Mouse (Mus musculus) CD4-positive, CD25-positive, alpha-beta regulatory T cell, adult 4 months (primary cell): ENCODE measurements around the gene Pramel1. TPM values are rescaled to one million over a fixed set of nuclear protein-coding genes. Genes with fewer than 3 reads are reported as not detected.

Source experiments
- polyA plus RNA-seq, 2 experiments: library from polyadenylated mRNA; unstranded; fragments of 100-300 nt; shearing (Covaris generic); gene quantifications; one replicate each; pipeline ENCODE4 v1.2.1; 2017

The Pramel1 gene
- polyA plus RNA-seq, 2 experiments from 2014 or later: not detected

Other genes with a start within 250 kb of the Pramel1 start
- 10 to 100 TPM; 30.8 to 38.7 TPM for gene Prdm2, start 181.4 kb upstream of the Pramel1 start, polyA plus RNA-seq
- not detected for gene Pdpn, start 94.9 kb upstream of the Pramel1 start, polyA plus RNA-seq
- gene Lrrc38, start 44.7 kb upstream of the Pramel1 start, polyA plus RNA-seq: not detected
- 10 to 100 TPM; 39.9 to 71.9 TPM for gene Pramef8, start 18.0 kb downstream of the Pramel1 start, polyA plus RNA-seq
- not detected for gene Oog4, start 55.9 kb downstream of the Pramel1 start, polyA plus RNA-seq
- gene Gm13043, start 116.9 kb downstream of the Pramel1 start, polyA plus RNA-seq: not detected
- gene Gm13040, start 141.5 kb downstream of the Pramel1 start, polyA plus RNA-seq: not detected
- not detected for gene BC080695, start 157.3 kb downstream of the Pramel1 start, polyA plus RNA-seq
- not detected for gene Gm13057, start 157.3 kb downstream of the Pramel1 start, polyA plus RNA-seq
- not detected for gene Gm13083, start 220.6 kb downstream of the Pramel1 start, polyA plus RNA-seq